Mouse (Mus musculus) lung, adult 2 months (tissue): ENCODE results near the gene Ssxb9. TPM values are rescaled to one million over a fixed set of nuclear protein-coding genes. Genes with fewer than 3 reads are reported as not detected.
"Not testable (repeated sequence)": the region's sequence is repeated elsewhere in the genome, so short reads cannot be mapped to it uniquely, and the experiment has no call there.

Experiments
- DNase-seq: peaks from one replicate; pipeline ENCODE4 v3.0.0; 2022
- H3K4me1 ChIP-seq: fragments of 200-500 bp; 2 replicates; pipeline ENCODE4 v1.6.1; 2011; ENCODE audit warnings: low read length; ENCODE audit not compliant: control insufficient read depth, insufficient read depth
- H3K4me3 ChIP-seq: fragments of 200-500 bp; replicated peaks from 2 replicates; pipeline ENCODE3; 2011; ENCODE audit warnings: low read depth, mild to moderate bottlenecking, control low read depth, low read length; ENCODE audit errors: extremely low read depth
- CTCF ChIP-seq: fragments of 200-500 bp; IDR thresholded peaks from 2 replicates; pipeline ENCODE4 v1.5.1; 2011; ENCODE audit warnings: mild to moderate bottlenecking, low read length, control low read depth; ENCODE audit not compliant: insufficient read depth
- POLR2A ChIP-seq: fragments of 200-500 bp; IDR thresholded peaks from 2 replicates; pipeline ENCODE4 v1.6.1; 2011; ENCODE audit warnings: low read depth, mild to moderate bottlenecking, control low read depth, low read length, borderline replicate concordance; ENCODE audit errors: extremely low read depth
- WGBS: fragments of 180-500 bp; shearing (Covaris S2); methylation state at CpG from one replicate; pipeline ENCODE4 v1.1.7; 2018; 5-methylcytosine and 5-hydroxymethylcytosine counted together
- polyA plus RNA-seq: library from polyadenylated mRNA; depleted of rRNA; stranded (reverse); fragments of >200 nt; gene quantifications from 2 replicates; pipeline ENCODE4 v1.2.3, GENCODE M21; 2012; rRNA removed

Gene Ssxb9
- polyA plus RNA-seq, result not detected in 2 replicates

DNA sequence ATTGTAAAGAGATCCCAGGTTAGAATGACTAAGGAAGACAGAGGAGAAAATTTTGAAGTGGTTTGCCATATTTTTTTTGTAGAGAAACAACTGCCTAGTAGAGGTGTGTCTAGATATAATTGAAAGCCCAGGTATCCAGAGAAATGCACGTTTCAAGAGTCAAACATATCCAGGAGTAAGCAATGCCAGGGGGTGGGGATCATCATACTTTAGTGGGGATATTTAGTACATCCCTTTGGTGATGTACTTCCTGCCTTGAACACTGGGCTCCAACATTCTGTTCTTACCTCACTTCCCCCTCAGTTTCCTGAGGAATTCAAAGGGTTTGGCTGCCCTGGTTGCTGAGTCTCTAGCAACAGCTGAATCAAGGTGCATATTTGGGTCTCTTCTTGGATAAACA is at the start of gene Ssxb9:
Gene Ssxb9 (plus strand): TSS at position 301 of the 400 bp plus-strand sequence.
- H3K4me3 ChIP-seq, DNase-seq, H3K4me1 ChIP-seq: not testable (repeated sequence)
- WGBS, result 10% methylated on average over 1 of the region's 1 CpGs

DNA sequence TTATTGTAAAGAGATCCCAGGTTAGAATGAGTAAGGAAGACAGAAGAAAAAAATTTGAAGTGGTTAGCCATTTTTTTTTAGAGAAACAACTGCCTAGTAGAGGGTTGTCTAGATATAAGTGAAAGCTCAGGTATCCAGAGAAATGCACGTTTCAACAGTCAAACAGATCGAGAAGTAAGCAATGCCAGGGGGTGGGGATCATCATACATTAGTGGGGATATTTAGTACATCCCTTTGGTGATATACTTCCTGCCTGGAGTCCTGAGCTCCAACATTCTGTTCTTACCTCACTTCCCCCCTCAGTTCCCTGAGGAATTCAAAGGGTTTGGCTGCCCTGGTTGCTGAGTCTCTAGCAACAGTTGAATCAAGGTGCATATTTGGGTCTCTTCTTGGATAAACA is 39.7 kb upstream of the Ssxb9 start, which contains the start of gene Ssxb10:
Gene Ssxb10 (plus strand): TSS at position 301 of the 400 bp plus-strand sequence.
- WGBS, result 58% methylated on average over 2 of the region's 2 CpGs
- TF ChIP-seq POLR2A (no peak), CTCF (no peak)
- Histone ChIP-seq H3K4me3 (no peak within 1 kb of the TSS), H3K4me1 (no peaks in the 10 kb centered on the region)
- DNase-seq, result no peak

DNA sequence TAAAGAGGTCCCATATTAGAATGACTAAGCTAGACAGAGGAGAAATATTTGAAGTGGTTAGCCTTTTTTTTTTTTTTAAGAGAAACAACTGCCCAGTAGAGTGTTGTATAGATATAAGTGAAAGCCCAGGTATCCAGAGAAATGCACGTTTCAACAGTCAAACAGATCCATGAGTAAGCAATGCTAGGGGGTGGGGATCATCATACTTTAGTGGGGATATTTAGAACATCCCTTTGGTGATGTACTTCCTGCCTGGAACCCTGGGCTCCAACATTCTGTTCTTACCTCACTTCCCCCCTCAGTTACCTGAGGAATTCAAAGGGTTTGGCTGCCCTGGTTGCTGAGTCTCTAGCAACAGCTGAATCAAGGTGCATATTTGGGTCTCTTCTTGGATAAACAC is 46.2 kb downstream of the Ssxb9 start, which contains the start of gene Ssxb1:
Gene Ssxb1 (plus strand): TSS at position 301 of the 400 bp plus-strand sequence.
- H3K4me3 ChIP-seq, H3K4me1 ChIP-seq, DNase-seq: not testable (repeated sequence)
- 21% methylated on average over 1 of the region's 1 CpGs for WGBS

Other genes with a start within 250 kb of the Ssxb9 start
- gene Wdr13, start 234.1 kb upstream of the Ssxb9 start, polyA plus RNA-seq, result 137 and 139 TPM in 2 replicates
- 60.2 and 92.3 TPM in 2 replicates for gene Rbm3, start 221.1 kb upstream of the Ssxb9 start, polyA plus RNA-seq
- gene Tbc1d25, start 190.8 kb upstream of the Ssxb9 start, polyA plus RNA-seq, result 16.6 and 21.0 TPM in 2 replicates
- 104 and 106 TPM in 2 replicates for gene Ebp, start 173.5 kb upstream of the Ssxb9 start, polyA plus RNA-seq
- gene Porcn, start 160.5 kb upstream of the Ssxb9 start, polyA plus RNA-seq, result 79.5 and 86.0 TPM in 2 replicates
- gene Ftsj1, start 114.6 kb upstream of the Ssxb9 start, polyA plus RNA-seq, result 26.3 and 33.1 TPM in 2 replicates
- gene Slc38a5, start 95.8 kb upstream of the Ssxb9 start, polyA plus RNA-seq, result 67.1 and 103 TPM in 2 replicates
- gene Ssxb10, start 39.6 kb upstream of the Ssxb9 start, polyA plus RNA-seq, result not detected in 2 replicates
- gene Ssxb1, start 46.3 kb downstream of the Ssxb9 start, polyA plus RNA-seq, result not detected in 2 replicates
- not detected in 2 replicates for gene Ssxb2, start 94.7 kb downstream of the Ssxb9 start, polyA plus RNA-seq
- not detected in 2 replicates for gene Gm14459, start 158.0 kb downstream of the Ssxb9 start, polyA plus RNA-seq
- gene Ssxb6, start 181.3 kb downstream of the Ssxb9 start, polyA plus RNA-seq, result not detected in 2 replicates
- gene Ssxb3, start 224.8 kb downstream of the Ssxb9 start, polyA plus RNA-seq, result not detected in 2 replicates